Mouse (Mus musculus) midbrain, embryonic 13.5 days (tissue): ENCODE measurements around the gene Ppp4r3a. TPM values are rescaled to one million over a fixed set of nuclear protein-coding genes. Genes with fewer than 3 reads are reported as not detected.
"Not testable (repeated sequence)": the region's sequence is repeated elsewhere in the genome, so short reads cannot be mapped to it uniquely, and the experiment has no call there.

ENCODE experiments used
- ATAC-seq: fragments of 200-750 bp; cut with Nextera tagmentation; 2 replicates; pipeline ENCODE4 v1.8.0; 2017; ENCODE audit warnings: mild to moderate bottlenecking, moderate TSS enrichment, moderate library complexity
- H3K27ac ChIP-seq: fragments of 300-500 bp; sonication (generic); 2 replicates; pipeline ENCODE4 v1.5.1; 2015; ENCODE audit warnings: inconsistent platforms, mild to moderate bottlenecking, moderate library complexity
- H3K27me3 ChIP-seq: fragments of 300-500 bp; sonication (generic); 2 replicates; pipeline ENCODE4 v1.6.1; 2015; ENCODE audit warnings: mild to moderate bottlenecking, inconsistent platforms
- H3K36me3 ChIP-seq: fragments of 300-500 bp; sonication (generic); 2 replicates; pipeline ENCODE4 v1.6.1; 2015; ENCODE audit warnings: mild to moderate bottlenecking, inconsistent platforms
- H3K4me1 ChIP-seq: fragments of 300-500 bp; sonication (generic); replicated peaks from 2 replicates; pipeline ENCODE4 v1.6.1; 2015; ENCODE audit warnings: inconsistent platforms
- H3K4me2 ChIP-seq: fragments of 300-500 bp; sonication (generic); replicated peaks from 2 replicates; pipeline ENCODE4 v1.6.1; 2015; ENCODE audit warnings: moderate library complexity, mild to moderate bottlenecking, inconsistent platforms
- H3K4me3 ChIP-seq: fragments of 300-500 bp; sonication (generic); replicated peaks from 2 replicates; pipeline ENCODE4 v1.5.1; 2015; ENCODE audit warnings: mild to moderate bottlenecking, inconsistent platforms
- H3K9ac ChIP-seq: fragments of 300-500 bp; sonication (generic); replicated peaks from 2 replicates; pipeline ENCODE4 v1.6.1; 2015; ENCODE audit warnings: mild to moderate bottlenecking, inconsistent platforms
- H3K9me3 ChIP-seq: fragments of 300-500 bp; sonication (generic); 2 replicates; pipeline ENCODE4 v1.6.1; 2016; ENCODE audit warnings: mild to moderate bottlenecking, inconsistent platforms
- WGBS: fragments of 180-500 bp; shearing (Covaris S2); methylation state at CpG from one replicate; pipeline ENCODE4 v1.1.7; 2015; 5-methylcytosine and 5-hydroxymethylcytosine counted together
- polyA plus RNA-seq: library from polyadenylated mRNA; unstranded; fragments of >200 nt; fragmentation: Nextera tagmentation; extraction: Ambion mirVana; gene quantifications from 2 replicates; pipeline ENCODE4 v1.2.1, GENCODE M21; 2015

Ppp4r3a gene
- 31.3 and 37.6 TPM in 2 replicates for polyA plus RNA-seq

- H3K4me2 ChIP-seq, result peak within 1 kb of the TSS; percentile 93
- H3K36me3 ChIP-seq, result peaks cover 7% of the 10 kb centered on the region; the same call in 1 of the 2 replicates
- peak; percentile 96 for ATAC-seq
- H3K9me3 ChIP-seq, result no peaks in the 10 kb centered on the region
- under 1% methylated on average over 90 of the region's 90 CpGs for WGBS
- no peaks in the 10 kb centered on the region for H3K27me3 ChIP-seq
- H3K27ac ChIP-seq, result peak within 1 kb of the TSS; percentile 99
- H3K9ac ChIP-seq, result peak within 1 kb of the TSS; percentile 99
- H3K4me1 ChIP-seq, result peaks cover 36% of the 10 kb centered on the region
- peak within 1 kb of the TSS; percentile 98 for H3K4me3 ChIP-seq
Measured at GRCm38 (mm10) chr12:101083076-101083838, at the start of gene Ppp4r3a. Ppp4r3a (minus strand) TSS chr12:101083702.

GRCm38 (mm10) chr12:101123013-101123412, 39.5 kb upstream of the Ppp4r3a start:
- 16% methylated on average over 1 of the region's 1 CpGs for WGBS
- ATAC-seq, result no peak

GRCm38 (mm10) chr12:101122066-101122465, 38.6 kb upstream of the Ppp4r3a start:
- not testable (repeated sequence) for ATAC-seq, H3K9me3 ChIP-seq, H3K4me2 ChIP-seq, H3K27ac ChIP-seq, H3K4me3 ChIP-seq, H3K4me1 ChIP-seq, H3K9ac ChIP-seq, H3K27me3 ChIP-seq, H3K36me3 ChIP-seq
- 72% methylated on average over 4 of the region's 4 CpGs for whole genome bisulfite sequencing

More at GRCm38 (mm10) chr12:101123013-101123412, 39.5 kb upstream of the Ppp4r3a start:
- no peaks in the 10 kb centered on the region for H3K27me3 ChIP-seq
- H3K4me2 ChIP-seq, result no peak overlapping the region
- H3K9ac ChIP-seq, result no peak overlapping the region
- H3K36me3 ChIP-seq, result no peaks in the 10 kb centered on the region
- no peak overlapping the region for H3K27ac ChIP-seq
- H3K4me1 ChIP-seq, result no peaks in the 10 kb centered on the region
- no peak overlapping the region for H3K4me3 ChIP-seq
- H3K9me3 ChIP-seq, result no peaks in the 10 kb centered on the region

- 80% methylated on average over 3 of the region's 3 CpGs for WGBS
- not testable (repeated sequence) for H3K4me3 ChIP-seq, H3K36me3 ChIP-seq, H3K9me3 ChIP-seq, H3K4me2 ChIP-seq, ATAC-seq, H3K27me3 ChIP-seq, H3K4me1 ChIP-seq, H3K9ac ChIP-seq, H3K27ac ChIP-seq
Measured at GRCm38 (mm10) chr12:101109794-101110585, 26.5 kb upstream of the Ppp4r3a start.

DNA sequence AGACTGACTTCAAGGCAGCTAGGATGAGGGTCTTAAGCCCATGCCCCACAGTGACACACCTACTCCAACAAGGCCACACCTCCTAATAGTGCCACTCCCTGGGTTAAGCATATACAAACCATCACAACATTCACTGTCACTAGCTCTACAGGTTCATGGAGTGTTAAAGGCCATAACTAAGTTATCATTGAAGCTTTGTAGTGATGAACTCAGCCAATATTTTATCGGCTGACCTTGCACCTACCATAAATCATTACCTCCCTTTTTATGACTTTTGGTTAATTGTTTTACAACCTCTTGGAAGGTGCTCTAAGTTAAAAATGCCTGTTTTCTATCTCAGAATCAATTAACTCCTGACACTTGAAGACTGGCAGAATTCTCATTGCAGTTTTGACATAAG, 24.2 kb upstream of the Ppp4r3a start:
- Histone ChIP-seq H3K4me3 (no peak overlapping the region), H3K36me3 (no peaks in the 10 kb centered on the region), H3K9me3 (peaks cover 4% of the 10 kb centered on the region; the same call in 1 of the 2 replicates), H3K27ac (no peak overlapping the region), H3K9ac (no peak overlapping the region), H3K27me3 (no peaks in the 10 kb centered on the region), H3K4me2 (no peak overlapping the region), H3K4me1 (no peaks in the 10 kb centered on the region)
- WGBS, result 95% methylated on average over 1 of the region's 1 CpGs
- ATAC-seq, result no peak

- no peak for ATAC-seq
Measured at GRCm38 (mm10) chr12:101105571-101105970, 22.1 kb upstream of the Ppp4r3a start.

DNA sequence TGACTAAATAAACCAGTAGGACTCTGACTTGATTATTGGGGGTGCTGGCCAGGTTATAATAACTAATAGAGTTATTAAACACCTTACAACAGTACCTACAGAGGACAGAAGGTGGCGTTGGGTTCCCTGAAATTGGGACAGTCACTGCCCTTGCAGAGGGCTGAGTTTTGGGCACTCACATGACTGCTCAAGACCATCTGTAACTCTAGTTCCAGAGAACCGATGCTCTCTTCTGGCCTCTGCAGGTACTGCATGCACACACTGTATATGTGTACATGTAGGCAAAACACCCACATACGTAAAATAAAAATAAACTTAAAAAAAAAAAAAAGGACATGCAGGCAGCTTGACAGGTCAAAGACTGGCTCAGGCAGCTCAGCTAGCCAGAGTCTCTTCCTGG, 19.1 kb upstream of the Ppp4r3a start:
- no peaks in the 10 kb centered on the region for H3K4me1 ChIP-seq
- peaks cover 3% of the 10 kb centered on the region for H3K9me3 ChIP-seq
- 78% methylated on average over 3 of the region's 3 CpGs for WGBS
- H3K4me3 ChIP-seq, result no peak overlapping the region
- H3K36me3 ChIP-seq, result no peaks in the 10 kb centered on the region
- no peaks in the 10 kb centered on the region for H3K27me3 ChIP-seq
- no peak for ATAC-seq
- H3K27ac ChIP-seq, result no peak overlapping the region
- no peak overlapping the region for H3K9ac ChIP-seq
- H3K4me2 ChIP-seq, result no peak overlapping the region

More at GRCm38 (mm10) chr12:101105571-101105970, 22.1 kb upstream of the Ppp4r3a start:
- H3K9ac ChIP-seq, result no peak overlapping the region
- H3K4me2 ChIP-seq, result no peak overlapping the region
- peaks cover under 1% of the 10 kb centered on the region; the same call in 1 of the 2 replicates for H3K9me3 ChIP-seq
- WGBS, result 56% methylated on average over 5 of the region's 5 CpGs
- H3K27ac ChIP-seq, result no peak overlapping the region
- no peaks in the 10 kb centered on the region for H3K27me3 ChIP-seq
- H3K4me1 ChIP-seq, result no peaks in the 10 kb centered on the region
- no peaks in the 10 kb centered on the region for H3K36me3 ChIP-seq
- no peak overlapping the region for H3K4me3 ChIP-seq

- H3K27me3 ChIP-seq, H3K9me3 ChIP-seq, H3K9ac ChIP-seq, ATAC-seq, H3K27ac ChIP-seq, H3K4me1 ChIP-seq, H3K4me3 ChIP-seq, H3K4me2 ChIP-seq, H3K36me3 ChIP-seq: not testable (repeated sequence)
- WGBS, result 55% methylated on average over 3 of the region's 3 CpGs
Measured at GRCm38 (mm10) chr12:101093678-101094077, 10.2 kb upstream of the Ppp4r3a start.

GRCm38 (mm10) chr12:101089955-101090354, 6.5 kb upstream of the Ppp4r3a start:
- Histone ChIP-seq H3K9me3 (no peaks in the 10 kb centered on the region), H3K4me2 (no peak overlapping the region), H3K27me3 (no peaks in the 10 kb centered on the region), H3K4me1 (no peaks in the 10 kb centered on the region; the same call in 1 of the 2 replicates), H3K27ac (no peak overlapping the region), H3K36me3 (no peaks in the 10 kb centered on the region), H3K9ac (no peak overlapping the region), H3K4me3 (no peak overlapping the region)
- WGBS, result 73% methylated on average over 1 of the region's 1 CpGs
- ATAC-seq, result no peak

GRCm38 (mm10) chr12:101087406-101087805, 3.9 kb upstream of the Ppp4r3a start:
- no peak overlapping the region for H3K4me2 ChIP-seq
- 94% methylated on average over 1 of the region's 1 CpGs for WGBS
- no peak overlapping the region for H3K9ac ChIP-seq
- no peaks in the 10 kb centered on the region for H3K27me3 ChIP-seq
- no peak overlapping the region for H3K27ac ChIP-seq
- ATAC-seq, result no peak
- H3K4me1 ChIP-seq, result peaks cover 8% of the 10 kb centered on the region
- no peaks in the 10 kb centered on the region for H3K36me3 ChIP-seq
- H3K9me3 ChIP-seq, result no peaks in the 10 kb centered on the region
- no peak overlapping the region for H3K4me3 ChIP-seq

GRCm38 (mm10) chr12:101084881-101085666, 1.6 kb upstream of the Ppp4r3a start:
- WGBS, result 95% methylated on average over 9 of the region's 9 CpGs
- Histone ChIP-seq H3K4me1 (peaks cover 26% of the 10 kb centered on the region), H3K36me3 (peaks cover 7% of the 10 kb centered on the region; the same call in 1 of the 2 replicates), H3K9me3 (no peaks in the 10 kb centered on the region), H3K4me3 (no peak overlapping the region; the same call in 1 of the 2 replicates), H3K27ac (no peak overlapping the region), H3K9ac (no peak overlapping the region; the same call in 1 of the 2 replicates), H3K27me3 (no peaks in the 10 kb centered on the region), H3K4me2 (peak overlapping the region; percentile 93)
- ATAC-seq, result no peak
